Mouse (Mus musculus) olfactory bulb, adult 2 months (tissue): ENCODE data around the gene Exosc2.

Experiments used
- CTCF ChIP-seq: fragments of 200-500 bp; IDR thresholded peaks from 2 replicates; pipeline ENCODE4 v1.5.1; 2012; ENCODE audit warnings: low read depth, mild to moderate bottlenecking, low read length, moderate library complexity; ENCODE audit not compliant: insufficient read depth
- POLR2A ChIP-seq: fragments of 200-500 bp; IDR thresholded peaks from 2 replicates; pipeline ENCODE4 v1.6.1; 2012; ENCODE audit warnings: mild to moderate bottlenecking, low read depth, low read length, moderate library complexity; ENCODE audit not compliant: insufficient read depth

GRCm38 (mm10) chr2:31633531-31633930 lies 37.0 kb upstream of the Exosc2 start:
- TF ChIP-seq CTCF, result no peak
- no peak for TF ChIP-seq POLR2A
